Mouse (Mus musculus): ENCODE measurements around the gene Dgkb.

DNA sequence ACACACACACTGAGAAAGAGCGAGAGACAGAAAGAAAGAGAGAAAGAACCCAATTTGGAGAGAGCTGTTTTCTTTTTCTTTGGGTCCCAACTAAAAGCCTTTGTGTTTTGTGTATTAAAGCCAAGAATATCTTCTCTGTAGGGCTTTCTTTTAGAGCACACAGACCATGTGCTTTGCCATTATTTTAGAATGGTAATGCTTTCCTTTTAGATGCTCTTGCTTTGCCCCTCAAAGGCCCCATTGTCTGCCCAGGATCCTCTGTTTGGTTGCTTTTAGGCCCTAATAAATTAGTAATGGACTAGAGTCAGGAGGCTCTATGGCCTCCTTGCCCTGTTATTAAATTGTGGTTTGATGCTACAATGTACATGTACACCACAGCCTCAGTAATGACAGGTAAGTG, 690.7 kb downstream of the Dgkb start:
- TF ChIP-seq E2F4 (IDR thresholded peaks at IDR 0.05; ENCODE audit: insufficient replicate concordance, low read depth, low read length), result no peak
- no peak for TF ChIP-seq POLR2A (IDR thresholded peaks at IDR 0.05; ENCODE audit: low read depth, low read length)
- no peak for TF ChIP-seq MEF2A (IDR thresholded peaks at IDR 0.05; ENCODE audit: borderline replicate concordance, low read depth, low read length)
- TF ChIP-seq CTCF (conservative IDR thresholded peaks at IDR 0.05 in 1 of 2, IDR thresholded peaks at IDR 0.05 in 1 of 2; ENCODE audit: low read depth in 2 of 2, low read length in 2 of 2), result no peak
- TF ChIP-seq USF1 (IDR thresholded peaks at IDR 0.05; ENCODE audit: low read depth, low read length), result no peak
- TF ChIP-seq CHD1 (IDR thresholded peaks at IDR 0.05; ENCODE audit: low read depth, low read length), result no peak
- TF ChIP-seq RAD21 (IDR thresholded peaks at IDR 0.05; ENCODE audit: low read depth, low read length), result no peak
- no peak for TF ChIP-seq ETS1 (conservative IDR thresholded peaks at IDR 0.05; ENCODE audit: low read depth, low read length)
- TF ChIP-seq HCFC1 (IDR thresholded peaks at IDR 0.05; ENCODE audit: low read depth, low read length), result no peak
